Mouse (Mus musculus) E14TG2a.4 (cell line): ENCODE results near the gene Morn4.
A peak's percentile ranks its signal among the peaks of the same experiment; 100 is the strongest.

Experiments
- H3K27me3 ChIP-seq: 2 replicates; pipeline ENCODE4 v1.6.1; 2014; ENCODE audit warnings: low read length, control low read depth; ENCODE audit not compliant: insufficient read depth
- H3K36me3 ChIP-seq: 2 replicates; pipeline ENCODE4 v1.6.1; 2014; ENCODE audit warnings: low read length, control low read depth; ENCODE audit not compliant: insufficient read depth
- H3K4me1 ChIP-seq: replicated peaks from 2 replicates; pipeline ENCODE4 v1.6.1; 2014; ENCODE audit warnings: low read depth, low read length, control low read depth
- H3K4me3 ChIP-seq: replicated peaks from 2 replicates; pipeline ENCODE4 v1.5.1; 2014; ENCODE audit warnings: mild to moderate bottlenecking, low read length
- H3K9me3 ChIP-seq: 2 replicates; pipeline ENCODE4 v1.6.1; 2014; ENCODE audit warnings: low read length, control low read depth
- CTCF ChIP-seq: conservative IDR thresholded peaks from 2 replicates; pipeline ENCODE4 v1.5.1; 2014; ENCODE audit warnings: low read length
- NANOG ChIP-seq: IDR thresholded peaks from 2 replicates; pipeline ENCODE4 v1.6.1; 2014; ENCODE audit warnings: borderline replicate concordance, low read length, mixed read lengths
- POU5F1 ChIP-seq: IDR thresholded peaks from 2 replicates; pipeline ENCODE4 v1.6.1; 2014; ENCODE audit warnings: low read length, borderline replicate concordance

Gene Morn4

DNA sequence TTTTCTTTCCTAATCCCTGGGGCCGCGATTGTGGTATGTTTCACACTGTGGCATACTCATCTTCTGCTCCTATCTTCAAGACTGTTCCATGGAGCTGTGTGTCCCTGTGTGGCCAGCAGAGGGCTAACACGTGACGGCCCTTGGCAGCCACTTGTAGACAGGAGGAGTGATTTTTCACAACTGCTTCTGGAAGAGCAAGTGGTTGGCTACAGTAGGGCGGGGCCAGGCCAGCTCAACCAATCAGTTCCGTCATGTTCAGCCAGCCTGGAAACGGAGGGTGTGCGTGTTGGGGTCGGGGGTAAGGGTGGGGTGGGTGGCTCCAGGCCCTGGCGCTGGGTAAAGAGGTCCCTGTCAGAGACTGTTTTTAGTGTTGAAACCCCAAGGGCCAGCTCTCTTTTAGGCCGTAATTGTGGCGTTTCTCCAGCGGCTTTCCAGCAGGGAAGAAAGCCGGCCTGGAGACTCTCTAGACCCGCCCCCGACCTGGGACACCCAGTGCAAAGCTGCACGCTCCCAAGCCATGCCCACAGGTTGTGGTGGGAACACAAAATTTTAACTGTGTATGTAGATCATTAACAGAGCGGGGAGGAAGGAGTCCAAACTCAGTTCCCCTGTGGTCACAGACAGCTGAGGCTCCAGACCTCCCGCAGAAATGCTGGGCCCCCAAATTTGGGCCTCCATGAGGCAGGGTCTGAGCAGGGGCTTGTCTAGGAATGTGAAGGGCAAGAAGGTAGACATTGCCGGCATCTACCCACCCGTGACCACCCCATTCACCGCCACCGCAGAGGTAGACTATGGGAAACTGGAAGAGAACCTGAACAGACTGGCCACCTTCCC is 40.7 kb downstream of the Morn4 start, which contains the start of gene Hoga1:
TSS of gene Hoga1 (plus strand) at position 342 of the 834 bp plus-strand sequence.
- Histone ChIP-seq H3K27me3 (peaks cover 59% of the 10 kb centered on the region), H3K4me1 (peaks cover 20% of the 10 kb centered on the region), H3K4me3 (peak within 1 kb of the TSS; percentile 68), H3K36me3 (no peaks in the 10 kb centered on the region), H3K9me3 (no peaks in the 10 kb centered on the region)
- peak; percentile 55 for TF ChIP-seq CTCF
- TF ChIP-seq NANOG: no peak

DNA sequence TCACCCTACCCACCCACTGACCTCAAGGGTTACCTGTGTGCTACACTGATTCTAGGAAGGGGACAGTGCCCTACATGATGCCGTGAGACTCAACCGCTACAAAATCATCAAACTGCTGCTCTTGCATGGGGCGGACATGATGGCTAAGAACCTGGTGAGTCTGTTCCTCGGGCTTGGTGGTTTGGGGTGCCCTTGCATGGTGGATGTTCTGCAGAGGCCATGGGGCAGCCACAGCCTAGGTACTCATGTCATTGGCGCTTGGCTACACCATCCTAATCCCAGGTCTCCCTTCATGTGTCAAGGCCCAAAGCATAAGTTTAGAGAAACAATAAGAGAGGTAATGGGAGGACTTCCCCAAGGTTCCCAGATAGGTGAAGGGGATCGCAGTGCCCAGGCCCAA is 42.2 kb downstream of the Morn4 start:
- Histone ChIP-seq H3K4me3 (no peak overlapping the region), H3K9me3 (no peaks in the 10 kb centered on the region), H3K27me3 (peaks cover 68% of the 10 kb centered on the region), H3K4me1 (peaks cover 28% of the 10 kb centered on the region), H3K36me3 (no peaks in the 10 kb centered on the region)
- no peak for TF ChIP-seq CTCF
- no peak for TF ChIP-seq NANOG
- no peak for TF ChIP-seq POU5F1

DNA sequence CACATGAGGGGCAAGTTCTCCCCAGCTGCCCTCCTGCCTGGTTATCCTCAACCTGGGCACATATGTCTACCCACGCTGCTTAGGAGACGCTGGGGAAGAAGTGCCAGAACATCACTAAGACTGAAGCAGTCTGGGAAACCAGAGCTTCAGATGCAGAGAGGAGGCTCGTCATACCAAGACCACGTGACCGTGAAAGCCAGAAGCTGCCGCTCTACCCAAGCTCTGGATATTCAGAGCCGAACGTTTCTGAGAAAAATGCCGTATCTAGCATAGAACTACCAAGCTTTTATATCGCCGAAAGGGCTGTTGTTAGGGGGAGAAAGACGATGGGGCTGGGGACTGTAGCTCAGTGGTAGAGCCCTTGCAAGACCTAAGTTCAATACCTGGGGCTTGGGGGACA is 47.8 kb downstream of the Morn4 start:
- Histone ChIP-seq H3K4me1 (peaks cover 36% of the 10 kb centered on the region), H3K4me3 (no peak overlapping the region), H3K36me3 (peaks cover 10% of the 10 kb centered on the region), H3K9me3 (no peaks in the 10 kb centered on the region), H3K27me3 (peaks cover 32% of the 10 kb centered on the region)
- no peak for TF ChIP-seq CTCF
- no peak for TF ChIP-seq NANOG
- TF ChIP-seq POU5F1: no peak

DNA sequence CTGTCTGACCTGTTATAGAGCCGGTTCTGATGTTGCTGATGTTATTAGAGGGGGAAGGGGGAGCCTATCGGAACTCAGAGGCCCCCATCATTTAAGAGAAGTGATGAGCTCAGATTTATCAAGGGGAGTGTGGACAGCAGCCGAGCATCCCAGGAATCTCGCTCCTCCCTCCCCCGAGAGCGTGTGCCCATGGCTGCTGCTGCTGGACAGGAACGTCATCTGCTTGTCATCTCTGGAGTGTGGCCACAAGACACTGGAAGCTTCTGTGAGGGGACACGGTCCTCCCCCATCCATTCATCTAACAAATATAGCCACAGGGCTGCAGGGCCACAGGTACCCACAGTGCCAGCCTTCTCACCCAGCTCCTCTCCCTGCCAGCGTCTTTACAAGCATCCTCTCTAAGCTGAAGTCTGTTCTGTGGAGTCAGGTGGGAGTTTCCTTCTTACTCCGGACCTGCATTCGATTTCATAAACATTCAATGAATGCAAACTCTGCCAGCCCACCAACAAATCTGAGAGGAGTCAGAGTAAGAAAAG is 48.9 kb downstream of the Morn4 start:
- no peak overlapping the region for H3K4me3 ChIP-seq
- H3K27me3 ChIP-seq: peaks cover 28% of the 10 kb centered on the region
- peaks cover 12% of the 10 kb centered on the region for H3K36me3 ChIP-seq
- no peak for TF ChIP-seq CTCF
- no peak for TF ChIP-seq POU5F1
- TF ChIP-seq NANOG: no peak
- no peaks in the 10 kb centered on the region for H3K9me3 ChIP-seq
- peaks cover 38% of the 10 kb centered on the region for H3K4me1 ChIP-seq

GRCm38 (mm10) chr19:42036357-42036756 is 49.8 kb downstream of the Morn4 start:
- peaks cover 18% of the 10 kb centered on the region for H3K36me3 ChIP-seq
- H3K9me3 ChIP-seq: no peaks in the 10 kb centered on the region
- peaks cover 38% of the 10 kb centered on the region for H3K4me1 ChIP-seq
- peaks cover 19% of the 10 kb centered on the region for H3K27me3 ChIP-seq
- H3K4me3 ChIP-seq: no peak overlapping the region
- no peak for TF ChIP-seq POU5F1
- no peak for TF ChIP-seq CTCF

DNA sequence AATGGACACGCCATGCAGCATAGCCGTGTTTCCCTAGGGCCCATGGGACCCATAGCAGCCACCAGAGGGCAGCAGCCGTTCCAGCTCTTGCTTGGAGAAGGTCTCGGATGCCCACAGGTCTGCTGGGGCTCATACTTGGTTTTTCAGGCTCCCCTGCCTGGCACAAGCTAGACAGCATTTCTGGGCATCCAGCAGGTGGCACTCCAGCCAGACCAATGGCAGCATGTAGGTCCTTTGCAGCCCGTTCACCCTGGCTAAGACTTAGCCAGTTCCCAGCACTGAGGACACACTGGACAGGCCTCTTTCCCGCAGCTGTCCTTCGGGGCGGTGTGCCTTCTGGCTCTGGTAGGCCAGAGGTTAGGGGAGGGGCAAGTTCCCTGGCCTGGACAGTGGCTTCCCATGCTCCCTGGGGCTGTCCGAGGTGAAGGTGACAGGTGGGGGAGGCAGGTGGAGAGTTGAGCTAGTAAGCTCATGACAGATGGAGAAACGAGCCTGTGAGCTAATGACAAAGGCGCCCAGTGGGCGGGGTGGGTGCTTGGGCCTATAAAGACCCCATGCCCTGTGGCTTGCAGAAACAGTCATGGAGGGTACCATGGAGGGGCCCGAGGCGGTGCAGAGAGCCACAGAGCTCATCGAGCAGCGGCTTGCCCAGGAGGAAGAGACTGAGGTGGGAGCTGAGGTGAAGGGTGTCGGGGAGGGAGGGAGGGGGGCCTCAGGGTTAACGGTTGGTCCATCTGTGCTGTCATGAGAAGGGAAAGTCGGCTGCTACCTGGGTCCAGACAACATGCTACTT is 50.5 kb downstream of the Morn4 start, which contains the start of gene Ankrd2:
TSS of gene Ankrd2 (plus strand) at position 545 of the 793 bp plus-strand sequence.
- Histone ChIP-seq H3K9me3 (no peaks in the 10 kb centered on the region), H3K36me3 (peaks cover 18% of the 10 kb centered on the region), H3K27me3 (peaks cover 19% of the 10 kb centered on the region), H3K4me1 (peaks cover 38% of the 10 kb centered on the region), H3K4me3 (peak within 1 kb of the TSS; percentile 65)
- TF ChIP-seq NANOG (no peak), CTCF (peak; percentile 85), POU5F1 (no peak)

- H3K27me3 ChIP-seq: peaks cover 12% of the 10 kb centered on the region
- TF ChIP-seq CTCF (no peak), NANOG (no peak), POU5F1 (no peak)
- peak overlapping the region; percentile 65 for H3K4me3 ChIP-seq
- H3K36me3 ChIP-seq: peaks cover 18% of the 10 kb centered on the region
- H3K4me1 ChIP-seq: peaks cover 34% of the 10 kb centered on the region
- no peaks in the 10 kb centered on the region for H3K9me3 ChIP-seq
These were observed 51.2 kb downstream of the Morn4 start for GRCm38 (mm10) chr19:42034881-42035455.

DNA sequence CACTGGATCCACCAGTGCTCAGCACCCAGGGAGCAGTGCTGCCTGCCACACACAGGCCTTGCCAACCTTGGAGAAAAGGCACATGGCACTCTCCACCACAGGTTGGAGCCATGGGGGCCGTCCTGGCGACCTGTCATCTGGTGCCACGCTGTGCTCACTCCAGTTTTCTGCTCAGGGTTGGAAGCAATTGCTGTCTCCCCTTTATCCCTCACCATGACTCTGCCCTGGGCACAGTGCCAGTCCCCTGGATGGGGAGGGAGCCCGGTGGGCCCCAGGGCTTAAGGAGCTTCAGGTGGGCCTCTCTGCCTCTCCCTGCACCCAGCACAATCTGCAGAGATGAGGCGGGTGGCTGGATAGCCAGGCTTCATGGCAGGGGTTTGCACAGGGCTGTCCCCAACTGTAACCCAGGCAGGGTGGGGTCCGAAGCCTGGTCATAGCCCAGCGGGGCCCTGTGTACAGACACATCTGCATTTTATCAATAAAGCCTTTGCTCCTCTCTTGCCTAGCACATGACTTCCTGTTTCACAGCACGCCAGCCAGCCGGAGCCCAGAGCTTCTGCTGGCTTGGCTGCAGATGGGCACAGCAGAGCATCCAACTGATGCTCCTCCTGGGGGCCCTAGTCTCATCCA is 51.9 kb downstream of the Morn4 start:
- Histone ChIP-seq H3K4me1 (peaks cover 31% of the 10 kb centered on the region), H3K4me3 (peak overlapping the region; percentile 65), H3K9me3 (no peaks in the 10 kb centered on the region), H3K36me3 (peaks cover 18% of the 10 kb centered on the region), H3K27me3 (peaks cover 8% of the 10 kb centered on the region; the same call in 1 of the 2 replicates)
- TF ChIP-seq CTCF (no peak), POU5F1 (no peak), NANOG (no peak)
